Mouse (Mus musculus) spleen, postnatal 4 days (tissue): ENCODE data around the gene Mdfic.

Experiments used
- DNase-seq, 2 experiments: peaks; one replicate each; pipeline ENCODE4 v3.0.0; 2022; ENCODE audit warnings: low spot score in 2 of 2

The Mdfic gene

GRCm38 (mm10) chr6:15739132-15739531 is 18.7 kb downstream of the Mdfic start:
- DNase-seq: no peak

- no peak for DNase-seq
Measured at GRCm38 (mm10) chr6:15742591-15743149, 22.2 kb downstream of the Mdfic start.

- DNase-seq: no peak
Measured at GRCm38 (mm10) chr6:15743291-15743792, 22.9 kb downstream of the Mdfic start.

GRCm38 (mm10) chr6:15743793-15744192 is 23.3 kb downstream of the Mdfic start:
- no peak for DNase-seq

- DNase-seq: no peak
Measured at GRCm38 (mm10) chr6:15745313-15745712, 24.9 kb downstream of the Mdfic start.

GRCm38 (mm10) chr6:15745891-15746290 is 25.4 kb downstream of the Mdfic start:
- no peak for DNase-seq

GRCm38 (mm10) chr6:15747396-15748155 is 27.1 kb downstream of the Mdfic start:
- DNase-seq: no peak

- DNase-seq: no peak
Measured at GRCm38 (mm10) chr6:15748236-15748635, 27.8 kb downstream of the Mdfic start.

GRCm38 (mm10) chr6:15748943-15749342 is 28.5 kb downstream of the Mdfic start:
- no peak for DNase-seq

GRCm38 (mm10) chr6:15750101-15750500 is 29.6 kb downstream of the Mdfic start:
- DNase-seq: no peak

- no peak for DNase-seq
Measured at GRCm38 (mm10) chr6:15751375-15751774, 30.9 kb downstream of the Mdfic start.

GRCm38 (mm10) chr6:15752160-15752559 is 31.7 kb downstream of the Mdfic start:
- no peak for DNase-seq

- DNase-seq: no peak
Measured at GRCm38 (mm10) chr6:15753208-15753607, 32.7 kb downstream of the Mdfic start.

- no peak for DNase-seq
Measured at GRCm38 (mm10) chr6:15758394-15758793, 37.9 kb downstream of the Mdfic start.

- DNase-seq: no peak
Measured at GRCm38 (mm10) chr6:15760750-15761149, 40.3 kb downstream of the Mdfic start.

- no peak for DNase-seq
Measured at GRCm38 (mm10) chr6:15764039-15764438, 43.6 kb downstream of the Mdfic start.

GRCm38 (mm10) chr6:15767460-15767859 is 47.0 kb downstream of the Mdfic start:
- no peak for DNase-seq

- no peak for DNase-seq
Measured at GRCm38 (mm10) chr6:15770128-15770527, 49.7 kb downstream of the Mdfic start.

- DNase-seq: no peak
Measured at GRCm38 (mm10) chr6:15777070-15777469, 56.6 kb downstream of the Mdfic start.

GRCm38 (mm10) chr6:15780127-15780526 is 59.7 kb downstream of the Mdfic start:
- DNase-seq: no peak

- DNase-seq: no peak
Measured at GRCm38 (mm10) chr6:15780688-15781087, 60.2 kb downstream of the Mdfic start.

GRCm38 (mm10) chr6:15789523-15790500 is 69.4 kb downstream of the Mdfic start:
- peak; percentile 65 to 82 for DNase-seq
